Mouse (Mus musculus) lung, adult 18-20 months (tissue): Measurements from ENCODE around the gene Hapln2.

Experiments used
- DNase-seq, 2 experiments: peaks; one replicate each; pipeline ENCODE4 v3.0.0; 2022; ENCODE audit warnings: mixed read lengths in 2 of 2

Gene Hapln2

GRCm38 (mm10) chr3:88005822-88006786 lies 21.3 kb downstream of the Hapln2 start:
- peak; percentile 67 to 80 for DNase-seq

- peak; percentile 62 to 67 for DNase-seq
These were observed 24.9 kb downstream of the Hapln2 start for GRCm38 (mm10) chr3:88002291-88002976.

- no peak for DNase-seq
These were observed 26.4 kb downstream of the Hapln2 start for GRCm38 (mm10) chr3:88000816-88001595.

DNA sequence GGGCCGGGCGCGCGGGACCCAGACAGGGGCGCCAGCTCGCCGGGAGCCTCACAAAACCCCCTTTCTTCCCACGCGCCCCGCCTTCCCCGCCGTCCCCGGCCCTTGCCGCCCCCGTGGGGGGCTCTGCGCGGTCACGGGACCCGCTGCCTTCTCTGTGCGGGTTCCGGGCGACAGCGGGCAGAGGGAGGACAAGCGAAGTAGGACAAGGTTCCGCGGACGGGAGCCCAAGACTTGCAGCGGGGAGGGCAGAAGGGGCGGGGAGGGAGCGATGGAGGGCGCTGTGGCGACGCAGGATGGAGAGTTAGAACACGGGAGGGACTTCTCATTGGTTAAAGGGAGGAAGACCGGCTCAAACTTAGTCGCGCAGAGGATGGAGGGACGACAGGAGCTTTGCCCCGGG lies 27.2 kb downstream of the Hapln2 start, which contains the start of gene Bcan:
Gene Bcan, minus strand, starts transcription at position 50 of the 400 bp plus-strand sequence.
- no peak for DNase-seq

- no peak for DNase-seq
These were observed 28.0 kb downstream of the Hapln2 start for GRCm38 (mm10) chr3:87999243-87999895.

- no peak for DNase-seq
These were observed 28.6 kb downstream of the Hapln2 start for GRCm38 (mm10) chr3:87998747-87999146.

DNA sequence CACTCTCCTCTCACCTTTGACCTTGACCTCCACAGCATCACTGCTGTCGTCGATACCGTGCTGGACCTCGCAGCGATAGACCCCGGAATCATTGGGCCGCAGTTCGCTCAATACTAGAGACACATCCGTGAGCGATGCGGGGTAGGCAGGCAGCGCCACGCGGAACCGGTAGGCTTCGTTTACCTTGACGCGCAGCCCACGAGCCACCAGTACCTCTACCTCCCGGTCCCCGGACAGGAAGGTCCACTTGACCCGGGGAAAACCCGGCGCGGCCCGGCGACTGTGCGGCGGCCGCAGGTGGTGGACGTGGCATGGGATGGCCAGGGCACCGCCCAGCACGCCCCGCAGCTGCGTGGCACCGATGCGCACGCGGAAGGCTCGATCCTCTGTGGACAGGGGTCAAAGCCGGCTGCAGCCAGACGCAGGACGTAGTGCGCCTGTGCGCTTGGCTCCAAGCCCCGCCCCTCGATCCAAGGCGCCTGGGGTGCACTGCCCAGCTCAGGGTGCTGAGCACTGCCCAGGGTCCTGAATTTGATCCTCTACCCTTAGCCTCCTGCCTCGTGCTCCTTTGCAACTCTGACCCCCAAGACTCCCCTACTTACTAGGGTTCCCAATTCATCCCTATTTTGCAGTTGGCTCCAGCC lies 30.3 kb downstream of the Hapln2 start:
- DNase-seq, result peak in 1 of 2 experiments; percentile 40

GRCm38 (mm10) chr3:87996401-87996800 lies 31.0 kb downstream of the Hapln2 start:
- DNase-seq, result no peak

DNA sequence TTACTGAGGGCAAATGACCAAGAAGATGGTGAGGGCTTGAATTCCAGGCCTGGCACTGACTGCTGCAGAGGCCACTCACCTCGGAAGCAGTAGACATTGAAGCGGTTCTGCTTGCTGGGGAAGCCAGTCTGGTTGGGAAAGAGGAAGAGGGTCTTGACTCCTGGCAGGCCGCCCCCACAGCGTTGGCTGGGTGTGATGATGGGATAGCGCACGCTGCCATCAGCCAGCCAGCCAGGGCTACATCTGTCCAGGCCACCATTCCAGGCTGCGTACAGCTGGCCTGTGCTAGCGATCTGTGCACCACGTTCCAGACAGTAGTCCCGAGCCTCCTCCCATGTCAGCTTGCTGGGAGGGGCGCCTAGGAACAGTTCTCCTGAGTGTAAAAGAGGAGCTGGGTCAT lies 32.1 kb downstream of the Hapln2 start:
- DNase-seq, result peak in 1 of 2 experiments; percentile 34

- DNase-seq, result no peak
These were observed 33.9 kb downstream of the Hapln2 start for GRCm38 (mm10) chr3:87993436-87993835.

GRCm38 (mm10) chr3:87989935-87990334 lies 37.4 kb downstream of the Hapln2 start:
- no peak for DNase-seq

GRCm38 (mm10) chr3:87988068-87988467 lies 39.3 kb downstream of the Hapln2 start:
- DNase-seq, result no peak

GRCm38 (mm10) chr3:87987633-87988032 lies 39.8 kb downstream of the Hapln2 start:
- DNase-seq, result peak in 1 of 2 experiments; percentile 36

DNA sequence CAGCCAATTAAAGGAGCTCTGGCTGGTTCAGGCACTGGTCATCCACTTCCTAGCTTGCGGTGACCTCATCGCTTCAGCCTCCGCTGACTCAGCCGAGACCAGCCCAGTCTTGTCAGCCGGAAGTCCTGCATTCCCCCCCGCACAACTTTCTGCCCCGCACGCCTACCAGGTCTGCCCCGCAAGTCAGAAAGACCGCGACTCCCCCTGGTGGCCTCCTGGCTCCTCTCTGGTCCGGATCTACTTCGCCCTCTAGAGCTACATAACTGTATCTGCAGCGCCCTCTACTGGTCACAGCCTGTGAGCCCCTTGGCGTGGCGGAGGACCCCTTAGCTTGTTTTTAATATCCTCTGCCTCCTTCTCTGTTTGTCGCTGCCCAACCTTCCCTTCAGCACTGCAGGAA lies 40.5 kb downstream of the Hapln2 start:
- DNase-seq, result peak; percentile 92 to 96

- no peak for DNase-seq
These were observed 41.7 kb downstream of the Hapln2 start for GRCm38 (mm10) chr3:87985505-87986320.

DNA sequence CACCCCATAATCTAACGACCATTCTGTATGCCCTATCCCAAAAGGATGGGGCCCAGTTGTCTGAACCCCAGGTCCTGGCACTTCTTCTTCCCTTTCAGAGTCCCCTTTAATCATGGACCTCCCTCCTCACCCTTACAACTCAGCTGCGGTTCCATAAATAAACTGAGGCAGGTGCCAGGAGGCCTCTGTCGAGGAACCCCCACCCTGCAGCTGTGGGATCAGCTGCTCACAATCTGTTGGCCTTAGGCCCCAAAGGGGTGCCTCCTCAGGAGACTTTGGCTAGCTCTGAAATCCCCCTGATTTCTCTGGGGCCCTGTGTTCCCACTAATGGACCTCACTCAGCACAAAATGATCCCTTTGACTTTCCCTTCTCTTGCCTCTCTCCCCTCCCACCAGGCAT lies 43.3 kb downstream of the Hapln2 start:
- no peak for DNase-seq

DNA sequence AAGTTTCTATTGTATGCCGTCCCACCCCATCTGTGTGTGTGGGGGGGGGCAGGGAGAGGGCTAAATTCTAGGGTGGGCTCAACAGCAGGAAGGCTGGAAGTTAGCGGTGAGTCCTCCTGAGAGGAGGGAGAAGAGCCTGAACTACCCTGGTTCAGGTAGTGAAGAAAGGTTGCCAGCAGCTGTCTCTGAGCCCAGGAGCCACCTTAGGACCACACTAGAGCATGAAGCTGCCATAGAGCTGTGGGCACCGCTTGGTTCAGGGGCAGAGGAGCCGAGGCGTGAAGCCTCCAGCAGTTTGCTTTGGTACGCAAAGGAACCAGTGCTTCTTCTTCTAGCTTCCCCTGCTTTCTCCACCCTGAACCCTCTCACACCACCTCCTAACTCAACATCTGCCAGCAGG lies 43.8 kb downstream of the Hapln2 start:
- DNase-seq, result no peak

DNA sequence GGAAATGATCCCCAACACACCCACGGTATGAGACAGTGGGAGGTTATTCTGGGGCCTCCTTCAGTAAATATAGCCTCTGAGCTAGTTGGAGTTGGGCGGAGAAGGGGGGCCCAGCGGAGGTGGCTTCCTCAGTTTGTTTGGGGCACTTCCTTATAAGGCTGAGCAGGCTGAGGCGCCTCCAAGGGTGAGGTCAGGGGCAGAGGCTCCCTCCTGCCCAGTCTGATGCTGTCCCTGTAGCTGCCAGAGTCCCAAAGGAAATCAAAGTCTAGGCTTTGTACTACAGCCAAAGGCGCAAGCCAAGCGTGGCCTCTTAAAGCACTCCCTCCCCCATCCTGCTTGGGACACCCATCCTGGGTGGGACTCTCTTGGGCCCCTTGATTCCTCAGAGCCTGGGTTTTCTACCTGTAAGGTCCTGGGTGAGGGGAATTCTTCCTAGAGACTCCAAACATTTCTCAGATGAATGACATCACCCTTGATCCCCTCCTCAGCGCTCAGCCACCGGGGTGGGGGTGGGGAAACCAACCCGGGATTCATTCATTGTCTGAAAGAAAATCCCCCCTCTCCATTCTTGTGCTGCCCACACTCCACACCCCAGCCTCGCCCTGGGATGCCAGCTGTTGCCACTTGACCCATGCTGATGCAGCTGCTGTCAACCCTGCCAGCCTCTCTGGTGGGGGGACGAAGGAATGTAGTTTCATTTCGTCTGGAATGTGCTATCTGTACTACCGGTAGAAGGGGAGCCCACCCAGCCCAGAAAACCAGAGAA lies 44.4 kb downstream of the Hapln2 start:
- DNase-seq, result peak; percentile 83 to 86

GRCm38 (mm10) chr3:87981894-87982835 lies 45.2 kb downstream of the Hapln2 start:
- DNase-seq, result peak; percentile 65 to 80
